In the genomic region with DNA sequence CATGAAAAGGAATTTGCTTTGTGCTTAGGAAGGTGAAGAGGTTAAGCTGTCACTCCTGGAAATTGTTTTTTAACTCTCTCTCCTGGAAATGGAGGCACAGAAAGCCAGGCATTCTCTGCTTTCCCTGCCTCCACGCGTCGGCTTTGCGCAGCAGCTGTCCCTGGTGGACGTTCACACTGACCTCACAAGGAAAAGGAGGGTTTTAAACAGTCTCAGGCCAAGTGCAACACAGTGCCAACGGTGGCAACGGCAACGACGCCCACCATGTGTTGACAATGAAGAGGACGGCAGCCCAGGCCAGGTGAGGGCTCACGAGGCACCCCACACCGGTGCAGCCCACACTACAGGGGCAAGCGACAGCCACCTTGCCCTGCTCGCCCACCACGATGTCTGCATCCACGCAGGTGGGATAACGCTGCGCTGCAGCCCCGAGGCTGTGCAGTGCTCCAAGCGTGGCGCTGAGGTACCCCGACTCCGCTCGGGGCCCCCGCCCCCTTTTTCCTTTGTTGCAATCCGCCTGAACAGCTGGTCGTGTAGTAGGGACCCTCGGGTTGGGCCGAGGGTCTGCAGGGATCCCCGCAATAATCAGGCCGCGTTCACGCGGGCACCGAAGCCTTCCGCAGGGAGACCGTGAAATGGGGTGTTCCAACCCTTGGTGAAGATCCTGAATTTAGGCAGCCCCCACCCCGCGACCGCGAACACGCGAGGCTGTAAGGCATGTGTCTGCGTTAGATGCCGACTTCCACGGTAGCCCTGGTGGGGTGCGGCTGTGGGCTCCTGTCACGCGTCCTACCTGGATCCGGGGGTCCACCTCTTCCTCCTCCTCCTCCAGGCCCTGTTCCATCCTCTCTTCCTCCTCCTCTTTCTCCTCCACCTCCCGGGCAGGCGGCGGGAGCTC, we compare ENCODE assay signal across 8 mouse cellular contexts. TPM values are rescaled to one million over a fixed set of nuclear protein-coding genes. Genes with fewer than 3 reads are reported as not detected.
A peak's percentile ranks its signal among the peaks of the same experiment; 100 is the strongest.
DNase-seq lines count a peak whose midpoint lies in the region; ATAC-seq and TF ChIP-seq lines count a peak whose summit lies in the region.

No protein-coding gene starts in this region.

- peak in 1 of 2 experiments; percentile 41 for DNase-seq in layer of hippocampus, adult 2 months (ENCODE audit: low spot score in 2 of 2)
- no peak for DNase-seq in layer of hippocampus, postnatal 14 days (ENCODE audit: low spot score in 2 of 2)
- no peak for DNase-seq in Patski (ENCODE audit: low read depth, low spot score)
- DNase-seq in hindbrain, embryonic 14.5 days (ENCODE audit: low spot score): peak; percentile 63
- DNase-seq in limb, embryonic 14.5 days (ENCODE audit: low spot score): no peak

- peak overlapping the region; percentile 97 for H3K27ac ChIP-seq in layer of hippocampus, adult 2 months
- H3K27ac ChIP-seq in embryonic facial prominence, embryonic 12.5 days: peak overlapping the region; percentile 75
- H3K27ac ChIP-seq in hindbrain, embryonic 14.5 days: peak overlapping the region; percentile 94
- peak overlapping the region; percentile 84 for H3K27ac ChIP-seq in limb, embryonic 14.5 days (replicated peaks; ENCODE audit: low read depth, low read length)
- H3K27ac ChIP-seq in neural tube, embryonic 12.5 days: peak overlapping the region; percentile 55

- no peak; the same call in none of the 2 replicates for TF ChIP-seq CTCF in layer of hippocampus, adult 2 months (conservative IDR thresholded peaks at IDR 0.05)
- no peak for TF ChIP-seq CTCF in Patski (IDR thresholded peaks at IDR 0.05)

- no peaks in the 10 kb centered on the region for H3K9me3 ChIP-seq in embryonic facial prominence, embryonic 12.5 days
- no peaks in the 10 kb centered on the region for H3K9me3 ChIP-seq in hindbrain, embryonic 14.5 days (ENCODE audit: control insufficient read depth, low read length)
- H3K9me3 ChIP-seq in limb, embryonic 14.5 days (ENCODE audit: control insufficient read depth, low read length): no peaks in the 10 kb centered on the region
- no peaks in the 10 kb centered on the region for H3K9me3 ChIP-seq in neural tube, embryonic 12.5 days

- no peaks in the 10 kb centered on the region for H3K36me3 ChIP-seq in embryonic facial prominence, embryonic 12.5 days
- H3K36me3 ChIP-seq in hindbrain, embryonic 14.5 days (replicated peaks; ENCODE audit: control insufficient read depth, insufficient read depth): peaks cover 9% of the 10 kb centered on the region; the same call in 1 of the 2 replicates
- H3K36me3 ChIP-seq in limb, embryonic 14.5 days (ENCODE audit: control insufficient read depth, insufficient read depth, low read length): 0 out of 2 replicates have a peak, but pooled peaks cover 4% of the 10 kb centered on the region
- H3K36me3 ChIP-seq in neural tube, embryonic 12.5 days: no peaks in the 10 kb centered on the region

- H3K9ac ChIP-seq in embryonic facial prominence, embryonic 12.5 days: peak overlapping the region; percentile 80
- peak overlapping the region; percentile 93 for H3K9ac ChIP-seq in hindbrain, embryonic 14.5 days
- H3K9ac ChIP-seq in limb, embryonic 14.5 days (ENCODE audit: low read depth, low read length, severe bottlenecking): peak overlapping the region; percentile 83
- H3K9ac ChIP-seq in neural tube, embryonic 12.5 days: peak overlapping the region; percentile 78

- ATAC-seq in Patski: peak; percentile 3
- ATAC-seq in embryonic facial prominence, embryonic 12.5 days (ENCODE audit: insufficient number of reproducible peaks, insufficient read depth, low FRiP score, low TSS enrichment): peak; percentile 60
- peak; percentile 80 for ATAC-seq in hindbrain, embryonic 14.5 days (ENCODE audit: low FRiP score)
- ATAC-seq in limb, embryonic 14.5 days (ENCODE audit: low FRiP score, low read depth): peak; percentile 60
- ATAC-seq in neural tube, embryonic 12.5 days (ENCODE audit: low FRiP score, low read depth): peak; percentile 69
- no peak for ATAC-seq in megakaryocyte progenitor cell, adult 5-6 weeks (replicated peaks; ENCODE audit: poor library complexity)

- peak overlapping the region; percentile 75 for H3K4me2 ChIP-seq in embryonic facial prominence, embryonic 12.5 days (replicated peaks)
- peak overlapping the region; percentile 63 for H3K4me2 ChIP-seq in hindbrain, embryonic 14.5 days (replicated peaks)
- H3K4me2 ChIP-seq in limb, embryonic 14.5 days (replicated peaks; ENCODE audit: low read depth, low read length, severe bottlenecking): peak overlapping the region; percentile 93
- peak overlapping the region; percentile 94 for H3K4me2 ChIP-seq in neural tube, embryonic 12.5 days (replicated peaks)

- 0 out of 2 replicates have a peak, but pooled peaks have one; percentile 23 for TF ChIP-seq POLR2A in limb, embryonic 14.5 days (IDR thresholded peaks at IDR 0.05; ENCODE audit: borderline replicate concordance, extremely low read depth, insufficient read depth, insufficient read length)

- CTCF ChIA-PET in Patski (lab: Charles Lee): interaction anchor here (1.0 to 3.5 kb wide), 8 partner anchors 10 to 67 kb away, joined by 3 to 26 read pairs (median 6); no protein-coding TSS in a partner anchor

- WGBS in embryonic facial prominence, embryonic 12.5 days: under 1% methylated on average over 53 of the region's 53 CpGs
- under 1% methylated on average over 53 of the region's 53 CpGs for WGBS in hindbrain, embryonic 14.5 days
- WGBS in limb, embryonic 14.5 days: under 1% methylated on average over 51 of the region's 53 CpGs
- 1% methylated on average over 53 of the region's 53 CpGs for whole genome bisulfite sequencing in neural tube, embryonic 12.5 days

- POLR2A ChIA-PET in Patski (lab: Charles Lee): interaction anchor here (1.3 kb wide), 1 partner anchor 49 kb away, joined by 4 read pairs; no protein-coding TSS in a partner anchor

- H3K4me3 ChIP-seq in layer of hippocampus, adult 2 months: peak overlapping the region; percentile 93
- peak overlapping the region; percentile 75 for H3K4me3 ChIP-seq in embryonic facial prominence, embryonic 12.5 days
- peak overlapping the region; percentile 57 for H3K4me3 ChIP-seq in hindbrain, embryonic 14.5 days (replicated peaks; ENCODE audit: low read length)
- peak overlapping the region; percentile 89 for H3K4me3 ChIP-seq in limb, embryonic 14.5 days (replicated peaks; ENCODE audit: low read length)
- peak overlapping the region; percentile 55 for H3K4me3 ChIP-seq in neural tube, embryonic 12.5 days

- peaks cover 18% of the 10 kb centered on the region for H3K4me1 ChIP-seq in embryonic facial prominence, embryonic 12.5 days
- peaks cover 29% of the 10 kb centered on the region for H3K4me1 ChIP-seq in hindbrain, embryonic 14.5 days (replicated peaks; ENCODE audit: control insufficient read depth, insufficient read depth, low read length)
- H3K4me1 ChIP-seq in limb, embryonic 14.5 days (ENCODE audit: control insufficient read depth, insufficient read depth, low read length): peaks cover 30% of the 10 kb centered on the region
- H3K4me1 ChIP-seq in neural tube, embryonic 12.5 days: peaks cover 15% of the 10 kb centered on the region

- in situ Hi-C loops in Patski (cut with MboI; ENCODE audit: low pct_unique_long_range_greater_than_20kb): loop anchor here (5.0 kb wide), 1 partner anchor 48 kb away; no protein-coding TSS in a partner anchor

- no peaks in the 10 kb centered on the region for H3K27me3 ChIP-seq in Patski
- H3K27me3 ChIP-seq in embryonic facial prominence, embryonic 12.5 days: no peaks in the 10 kb centered on the region
- no peaks in the 10 kb centered on the region for H3K27me3 ChIP-seq in hindbrain, embryonic 14.5 days (ENCODE audit: control insufficient read depth, insufficient read depth, low read length)
- no peaks in the 10 kb centered on the region for H3K27me3 ChIP-seq in limb, embryonic 14.5 days (ENCODE audit: control insufficient read depth, insufficient read depth, low read length)
- H3K27me3 ChIP-seq in neural tube, embryonic 12.5 days (replicated peaks): peaks cover 4% of the 10 kb centered on the region; the same call in 1 of the 2 replicates

RNA-seq across cellular contexts. Expression of a gene that starts 0.6 kb away (rescaled TPM):
- total RNA-seq in layer of hippocampus, adult 2 months (2021): 100 to 1,000 TPM; 147 to 158 TPM
- total RNA-seq in layer of hippocampus, postnatal 14 days (2021): 100 to 1,000 TPM; 137 to 160 TPM
- 11.3 TPM for polyA plus RNA-seq in Patski (2021)
- 34.7 and 36.3 TPM in 2 replicates for polyA plus RNA-seq in embryonic facial prominence, embryonic 12.5 days (2016; fragmentation: Nextera tagmentation; extraction: Ambion mirVana)
- polyA plus RNA-seq in hindbrain, embryonic 14.5 days (2014; fragmentation: Nextera tagmentation; extraction: Ambion mirVana): 86.9 and 93.7 TPM in 2 replicates
- 37.4 and 49.1 TPM in 2 replicates for polyA plus RNA-seq in limb, embryonic 14.5 days (2012; rRNA removed)
- polyA plus RNA-seq in limb, embryonic 14.5 days (2014; fragmentation: Nextera tagmentation; extraction: Ambion mirVana): 22.2 and 28.4 TPM in 2 replicates
- polyA plus RNA-seq in neural tube, embryonic 12.5 days (2016; fragmentation: Nextera tagmentation; extraction: Ambion mirVana): 57.2 TPM in 2 replicates
- 4.5 and 6.2 TPM in 2 replicates for total RNA-seq in megakaryocyte progenitor cell, adult 5-6 weeks (2015)
- total RNA-seq in megakaryocyte progenitor cell, adult 5-6 weeks (2017): 3.6 and 5.2 TPM in 2 replicates

RNA-seq across cellular contexts. Expression of a gene that starts 58.9 kb away (rescaled TPM):
- 10 to 100 TPM; 13.7 to 19.4 TPM for total RNA-seq in layer of hippocampus, adult 2 months (2021)
- total RNA-seq in layer of hippocampus, postnatal 14 days (2021): 10 to 100 TPM; 12.6 to 13.0 TPM
- 45.2 TPM for polyA plus RNA-seq in Patski (2021)
- 27.7 and 28.0 TPM in 2 replicates for polyA plus RNA-seq in embryonic facial prominence, embryonic 12.5 days (2016; fragmentation: Nextera tagmentation; extraction: Ambion mirVana)
- 9.3 and 10.0 TPM in 2 replicates for polyA plus RNA-seq in hindbrain, embryonic 14.5 days (2014; fragmentation: Nextera tagmentation; extraction: Ambion mirVana)
- polyA plus RNA-seq in limb, embryonic 14.5 days (2012; rRNA removed): 37.4 and 41.3 TPM in 2 replicates
- 22.6 and 23.3 TPM in 2 replicates for polyA plus RNA-seq in limb, embryonic 14.5 days (2014; fragmentation: Nextera tagmentation; extraction: Ambion mirVana)
- 16.7 and 20.5 TPM in 2 replicates for polyA plus RNA-seq in neural tube, embryonic 12.5 days (2016; fragmentation: Nextera tagmentation; extraction: Ambion mirVana)
- 28.3 and 30.7 TPM in 2 replicates for total RNA-seq in megakaryocyte progenitor cell, adult 5-6 weeks (2015)
- total RNA-seq in megakaryocyte progenitor cell, adult 5-6 weeks (2017): 25.3 and 34.4 TPM in 2 replicates

RNA-seq across cellular contexts. Expression of a gene that starts 59.6 kb away (rescaled TPM):
- total RNA-seq in layer of hippocampus, adult 2 months (2021): 10 to 100 TPM; 32.4 to 35.0 TPM
- 10 to 100 TPM; 27.6 to 28.5 TPM for total RNA-seq in layer of hippocampus, postnatal 14 days (2021)
- polyA plus RNA-seq in Patski (2021): 28.8 TPM
- 85.6 and 87.2 TPM in 2 replicates for polyA plus RNA-seq in embryonic facial prominence, embryonic 12.5 days (2016; fragmentation: Nextera tagmentation; extraction: Ambion mirVana)
- polyA plus RNA-seq in hindbrain, embryonic 14.5 days (2014; fragmentation: Nextera tagmentation; extraction: Ambion mirVana): 41.7 and 45.0 TPM in 2 replicates
- 26.8 and 31.3 TPM in 2 replicates for polyA plus RNA-seq in limb, embryonic 14.5 days (2012; rRNA removed)
- polyA plus RNA-seq in limb, embryonic 14.5 days (2014; fragmentation: Nextera tagmentation; extraction: Ambion mirVana): 59.8 and 67.6 TPM in 2 replicates
- polyA plus RNA-seq in neural tube, embryonic 12.5 days (2016; fragmentation: Nextera tagmentation; extraction: Ambion mirVana): 71.3 and 72.2 TPM in 2 replicates
- total RNA-seq in megakaryocyte progenitor cell, adult 5-6 weeks (2015): 45.4 and 47.6 TPM in 2 replicates
- total RNA-seq in megakaryocyte progenitor cell, adult 5-6 weeks (2017): 85.2 and 126 TPM in 2 replicates
